Mouse (Mus musculus): ENCODE results near the gene Dnajb6.

GRCm38 (mm10) chr5:29816523-29817242 lies 81.2 kb downstream of the Dnajb6 start:
- TF ChIP-seq CTCF (IDR thresholded peaks at IDR 0.05; ENCODE audit: low read depth) (no peak), EP300 (IDR thresholded peaks at IDR 0.05; ENCODE audit: low read depth) (no peak)
